Mouse (Mus musculus): Measurements from ENCODE around the gene Irf2bpl.

Gene Irf2bpl

DNA sequence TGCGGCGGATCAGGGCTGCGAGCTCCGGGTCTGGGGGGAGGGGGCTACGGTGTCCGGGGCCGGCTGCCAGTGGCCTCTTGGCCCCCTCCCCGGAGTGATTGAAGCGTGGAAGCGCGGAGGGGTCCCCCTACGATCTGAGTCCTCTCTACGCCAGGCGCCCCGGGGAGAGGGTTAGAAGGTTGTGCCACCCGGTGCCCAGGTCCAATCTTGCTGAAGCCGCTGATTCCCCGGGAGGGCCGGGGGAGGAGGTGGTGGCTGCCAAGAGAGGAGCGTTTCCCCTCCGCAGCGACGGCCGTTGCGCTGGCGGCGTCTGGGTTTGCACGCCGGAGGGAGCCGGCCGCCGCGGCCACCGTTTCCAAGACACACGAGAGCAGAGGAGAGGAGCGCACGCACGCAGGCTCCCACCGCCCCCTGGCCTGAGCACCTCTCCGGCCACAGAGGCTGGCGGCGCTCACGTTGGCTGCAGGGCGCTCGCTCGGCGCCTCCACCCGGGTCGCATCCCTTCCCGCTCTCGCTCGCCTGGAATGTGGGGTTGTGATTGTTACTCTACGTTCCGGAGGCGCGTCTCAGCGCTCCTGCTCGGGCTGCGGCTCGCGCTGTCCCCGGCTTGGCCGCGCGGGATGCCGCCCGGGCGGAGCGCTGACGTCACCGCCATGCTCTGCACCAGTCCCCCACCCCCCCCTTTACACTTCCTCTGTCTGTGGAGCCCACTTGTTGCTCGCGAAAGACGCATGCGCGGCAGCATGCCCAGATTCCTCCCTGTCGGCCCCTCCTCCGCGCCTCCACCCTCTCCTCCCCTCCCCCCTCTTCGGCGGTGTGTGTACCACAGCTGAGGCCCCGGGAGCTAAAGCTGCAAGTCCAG lies at the start of gene Irf2bpl:
Gene Irf2bpl, minus strand, starts transcription at position 602 of the 862 bp plus-strand sequence.
- DNase-seq (ENCODE audit: low spot score) = peak; percentile 94

DNA sequence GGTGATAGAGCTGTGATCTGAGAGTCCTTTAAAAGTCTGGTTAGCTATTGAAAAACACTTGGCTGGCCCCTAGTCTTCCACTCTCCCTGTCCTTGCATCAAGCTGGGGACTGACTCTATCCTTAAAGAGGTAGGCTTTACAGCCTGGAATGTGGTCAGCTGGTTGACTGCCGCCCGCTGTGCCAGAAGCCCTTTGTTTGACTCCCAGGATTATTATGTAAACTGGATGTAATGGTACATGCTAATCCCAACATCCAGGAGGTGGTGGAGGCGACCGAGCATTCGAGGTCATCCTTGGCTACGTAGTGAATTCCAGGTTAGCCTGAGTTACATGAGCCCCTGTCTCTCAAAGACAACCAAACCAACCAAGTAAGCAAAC lies 48.0 kb upstream of the Irf2bpl start:
- no peak for DNase-seq (ENCODE audit: low spot score)

DNA sequence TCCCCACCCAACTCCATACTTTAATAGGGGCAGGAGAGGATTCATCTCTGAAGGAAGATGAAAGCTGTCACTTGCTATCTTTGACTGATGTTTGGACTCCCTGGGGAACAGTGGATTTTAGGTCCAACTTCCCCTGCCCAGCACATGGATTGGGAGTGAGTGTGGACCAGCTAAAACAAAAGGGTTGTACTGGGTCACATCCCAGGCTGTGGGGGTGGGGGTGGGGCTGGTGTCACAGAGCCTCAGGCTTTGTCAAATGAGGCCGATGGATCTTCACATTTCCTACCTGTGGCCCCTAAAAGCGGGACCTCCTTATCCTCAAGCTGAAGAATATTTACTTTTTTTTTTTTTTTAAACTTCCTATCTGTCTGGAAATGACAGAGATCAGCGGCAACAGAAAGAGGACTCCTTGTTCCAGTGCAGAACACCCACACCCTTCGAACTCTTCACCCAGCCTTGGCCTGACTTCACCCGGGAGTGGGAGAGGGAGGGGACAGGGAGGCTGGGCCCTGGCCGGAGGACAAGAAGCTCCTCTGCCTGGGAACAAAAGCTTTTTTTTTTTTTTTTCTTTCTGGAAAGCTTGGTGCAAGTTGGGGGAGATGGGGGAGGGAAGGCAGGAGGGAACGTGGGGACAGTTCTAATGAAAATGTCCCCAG lies 47.4 kb upstream of the Irf2bpl start:
- DNase-seq (ENCODE audit: low spot score) = no peak

DNA sequence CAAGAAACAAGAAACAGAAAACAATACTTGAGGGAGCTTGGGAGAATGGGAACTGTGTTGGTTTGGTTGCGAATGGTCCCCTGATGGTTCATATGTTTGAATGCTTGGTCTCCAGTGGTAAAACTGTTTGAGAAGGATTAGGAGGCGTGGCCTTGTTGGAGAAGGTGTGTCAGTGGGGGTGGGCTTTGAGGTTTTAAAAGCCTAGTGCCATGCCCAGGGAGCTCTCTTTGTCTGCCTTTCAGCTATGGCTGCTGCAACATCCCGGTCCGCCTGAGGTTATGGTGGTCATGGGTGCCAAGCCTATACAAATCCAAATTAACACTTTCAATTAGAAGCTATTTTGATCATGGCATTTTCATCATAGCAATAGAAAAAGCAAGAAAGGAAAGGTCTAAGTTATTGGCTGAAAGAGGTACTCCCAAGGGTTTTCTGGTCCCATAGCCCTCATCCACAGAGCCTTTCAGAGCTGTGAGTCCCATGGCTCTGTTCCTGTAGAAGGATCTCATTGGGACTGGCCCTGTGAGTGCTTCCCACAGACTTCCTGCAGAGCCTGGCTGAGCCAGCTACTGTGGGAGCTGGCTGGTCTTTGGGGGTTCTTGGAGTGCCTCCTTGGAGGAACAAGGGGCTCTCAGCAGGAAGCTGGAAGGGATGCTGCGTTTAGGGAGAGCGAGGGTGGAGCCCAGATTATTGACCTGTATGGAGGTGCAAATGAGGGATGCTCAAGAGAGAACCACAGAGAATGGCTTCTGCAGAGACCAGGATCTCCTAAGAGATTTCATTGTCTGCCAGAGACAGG lies 46.5 kb upstream of the Irf2bpl start:
- DNase-seq (ENCODE audit: low spot score) = no peak

DNA sequence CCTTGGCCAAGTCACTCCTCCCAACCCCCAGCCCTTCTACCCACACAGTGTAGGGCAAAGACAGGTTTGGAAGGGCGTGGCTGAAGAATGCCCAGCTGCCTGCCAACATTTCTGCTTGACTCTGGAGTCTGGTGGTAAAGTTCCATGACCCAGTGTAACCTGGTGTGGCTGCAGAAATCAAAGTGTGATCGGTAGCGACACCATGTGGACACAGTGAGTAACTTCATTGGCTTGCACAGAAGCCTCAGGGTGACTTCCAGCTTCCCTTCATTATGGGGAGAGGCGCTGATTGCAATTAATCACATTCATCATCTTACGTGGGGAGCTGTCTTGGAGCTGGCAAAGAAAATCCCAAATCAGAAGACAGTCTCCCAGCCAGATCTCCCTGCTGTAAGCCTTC lies 39.2 kb upstream of the Irf2bpl start:
- peak; percentile 84 for DNase-seq (ENCODE audit: low spot score)

DNA sequence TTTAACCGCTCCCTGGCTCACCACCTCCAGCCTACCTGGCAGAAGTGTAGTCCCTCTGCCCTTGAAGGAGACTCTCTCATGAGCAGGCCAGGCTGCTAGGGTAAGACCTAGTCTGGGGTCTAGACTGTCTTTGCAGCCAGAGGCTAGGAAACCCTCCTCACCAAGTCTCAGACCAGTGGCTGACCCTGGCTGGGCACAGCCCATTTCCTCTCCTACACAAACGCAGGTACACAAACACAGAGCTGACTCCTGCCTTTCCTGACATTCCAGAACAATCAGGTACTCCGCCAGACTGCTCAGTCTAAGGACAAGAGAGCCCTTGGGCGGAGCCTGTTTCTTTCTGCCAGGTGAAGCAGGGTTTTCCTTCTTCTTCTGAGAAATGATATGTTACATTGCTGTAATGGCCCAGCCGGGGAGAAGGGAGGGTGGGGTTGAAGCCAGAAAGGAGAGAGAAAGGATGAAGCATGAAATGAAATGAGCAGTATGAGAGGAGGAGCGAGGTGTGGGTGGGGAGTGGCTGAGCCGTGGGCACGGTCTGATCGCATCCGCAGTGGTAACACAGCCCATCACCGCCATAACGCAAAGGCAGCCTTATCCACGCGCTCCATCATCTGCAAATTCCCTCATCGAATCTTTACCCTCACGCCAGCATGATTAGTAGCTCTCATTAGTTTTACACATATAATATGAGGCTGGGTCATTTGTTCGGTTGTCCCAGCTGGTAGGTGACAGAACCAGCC lies 34.6 kb upstream of the Irf2bpl start:
- DNase-seq (ENCODE audit: low spot score) = no peak

DNA sequence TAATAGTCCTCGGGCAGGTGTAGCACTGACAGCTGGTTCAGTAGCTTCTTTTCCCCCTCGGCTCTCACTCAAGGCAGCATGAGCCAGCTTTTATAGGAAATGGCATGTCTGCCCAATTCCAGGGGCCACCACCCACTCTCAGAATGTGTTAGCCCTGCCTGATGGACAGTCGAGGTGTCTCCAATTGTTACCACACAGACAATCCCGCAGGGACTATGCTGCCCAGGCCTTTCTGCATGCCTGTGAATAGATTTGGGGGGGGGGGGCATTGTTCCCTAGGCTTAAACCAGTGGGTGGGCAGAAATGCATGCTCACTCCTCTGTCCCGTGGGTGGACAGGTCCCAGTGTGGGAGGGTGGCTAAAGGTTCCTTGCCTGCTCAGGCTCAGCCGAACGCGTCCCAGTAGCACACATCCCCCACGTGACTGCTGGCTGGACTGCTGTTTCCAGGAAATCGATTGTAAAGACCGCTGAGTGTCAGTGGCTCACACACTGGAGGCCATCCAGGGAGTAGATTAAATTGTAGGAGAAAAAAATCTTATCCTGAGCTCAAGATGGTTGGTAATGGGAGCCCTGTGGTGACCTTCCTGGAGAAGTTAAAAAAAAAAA lies 33.9 kb upstream of the Irf2bpl start:
- peak; percentile 76 for DNase-seq (ENCODE audit: low spot score)

DNA sequence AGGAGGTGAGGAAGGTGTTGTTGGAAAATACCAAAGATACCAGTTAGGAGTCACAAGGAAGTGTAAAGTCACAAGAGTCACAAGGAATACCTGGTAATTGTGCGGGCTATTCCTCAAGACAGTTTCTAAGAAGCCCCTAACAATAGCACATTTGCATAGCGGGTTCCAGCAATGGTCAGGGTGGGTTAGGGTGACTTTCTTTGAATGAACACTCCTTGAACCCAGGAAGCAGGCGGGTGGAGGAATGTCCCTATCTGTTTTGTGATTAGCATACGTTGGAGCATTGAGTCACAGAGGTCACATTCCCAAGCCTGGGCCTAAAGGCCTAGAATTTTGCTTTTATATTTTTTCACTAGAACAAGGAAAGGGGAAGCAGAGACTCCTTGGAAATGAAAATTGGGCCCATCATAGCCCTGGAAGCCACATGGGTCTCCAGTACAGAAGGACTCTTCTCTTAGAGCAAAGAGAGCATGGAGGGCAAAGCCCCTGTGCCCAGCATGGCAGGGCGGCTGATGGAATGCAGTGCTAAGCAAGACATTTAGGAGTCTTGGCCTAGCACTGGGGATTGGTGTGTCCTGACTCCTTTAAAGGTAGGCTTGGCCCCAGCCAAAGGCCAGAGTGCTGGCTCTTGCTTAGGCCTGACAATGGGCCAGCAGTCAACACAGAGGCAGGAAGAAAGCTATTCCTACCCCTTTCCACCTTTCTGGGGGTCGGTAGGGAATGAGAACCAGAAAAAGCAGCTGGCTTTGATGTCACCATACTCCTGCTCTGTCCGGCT lies 32.4 kb upstream of the Irf2bpl start:
- DNase-seq (ENCODE audit: low spot score) = no peak

DNA sequence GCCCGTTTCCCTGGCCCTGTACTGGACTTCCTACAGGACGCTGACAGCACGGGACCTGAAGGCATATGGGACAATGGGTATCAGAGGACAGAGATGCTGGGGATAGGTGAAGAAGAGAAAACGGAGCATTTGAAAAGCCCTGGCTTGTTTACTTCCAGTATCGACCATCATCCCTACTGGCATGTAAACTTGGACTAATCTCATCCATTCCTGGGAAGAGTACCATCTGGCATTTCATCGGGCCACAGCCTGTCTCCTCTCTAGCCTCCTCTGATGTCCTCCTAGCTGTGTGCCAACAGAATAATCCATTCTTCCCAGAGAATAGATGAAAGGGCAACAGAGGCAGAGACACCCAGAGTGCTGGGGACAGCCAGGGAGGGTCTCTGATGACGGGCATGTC lies 31.0 kb upstream of the Irf2bpl start:
- no peak for DNase-seq (ENCODE audit: low spot score)

DNA sequence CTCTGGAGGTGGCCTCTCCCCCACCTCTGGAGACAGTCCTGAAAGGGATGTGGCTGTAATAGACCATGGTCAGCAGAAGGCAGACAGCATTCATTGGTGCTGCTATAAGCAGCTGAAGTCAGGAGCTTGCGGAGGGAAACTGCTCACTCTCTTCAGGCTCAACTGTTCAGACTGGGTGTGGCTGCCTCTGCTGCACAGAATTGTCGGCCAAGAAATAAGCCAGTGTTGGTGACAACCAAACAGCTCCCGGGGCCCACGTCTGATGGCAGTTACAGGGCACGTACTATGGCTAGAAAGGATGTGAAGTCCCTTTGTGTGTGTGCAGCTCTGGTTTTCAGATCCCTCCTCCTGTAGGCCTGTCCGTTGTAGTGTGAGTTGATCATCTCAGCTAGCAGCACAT lies 30.2 kb upstream of the Irf2bpl start:
- no peak for DNase-seq (ENCODE audit: low spot score)

DNA sequence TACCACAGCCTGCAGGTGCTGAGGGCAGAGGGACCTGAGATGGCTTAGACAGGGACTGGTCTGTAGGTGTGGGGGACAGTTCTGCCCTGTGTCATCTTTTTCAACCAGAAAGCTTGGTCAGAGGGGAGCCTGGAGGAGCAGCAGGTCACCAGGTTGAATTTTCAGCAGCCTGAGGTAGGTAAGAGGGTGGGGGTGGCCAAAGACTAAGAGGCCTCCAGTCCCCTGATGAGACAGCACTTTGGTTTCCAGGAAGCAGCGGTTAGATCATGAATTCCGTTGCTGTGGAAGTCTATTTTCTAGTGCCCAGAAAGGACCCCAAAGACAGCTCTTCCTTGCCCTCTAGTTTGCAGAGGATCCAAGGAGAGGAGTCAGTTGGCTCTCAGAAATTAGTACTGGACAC lies 29.8 kb upstream of the Irf2bpl start:
- no peak for DNase-seq (ENCODE audit: low spot score)

DNA sequence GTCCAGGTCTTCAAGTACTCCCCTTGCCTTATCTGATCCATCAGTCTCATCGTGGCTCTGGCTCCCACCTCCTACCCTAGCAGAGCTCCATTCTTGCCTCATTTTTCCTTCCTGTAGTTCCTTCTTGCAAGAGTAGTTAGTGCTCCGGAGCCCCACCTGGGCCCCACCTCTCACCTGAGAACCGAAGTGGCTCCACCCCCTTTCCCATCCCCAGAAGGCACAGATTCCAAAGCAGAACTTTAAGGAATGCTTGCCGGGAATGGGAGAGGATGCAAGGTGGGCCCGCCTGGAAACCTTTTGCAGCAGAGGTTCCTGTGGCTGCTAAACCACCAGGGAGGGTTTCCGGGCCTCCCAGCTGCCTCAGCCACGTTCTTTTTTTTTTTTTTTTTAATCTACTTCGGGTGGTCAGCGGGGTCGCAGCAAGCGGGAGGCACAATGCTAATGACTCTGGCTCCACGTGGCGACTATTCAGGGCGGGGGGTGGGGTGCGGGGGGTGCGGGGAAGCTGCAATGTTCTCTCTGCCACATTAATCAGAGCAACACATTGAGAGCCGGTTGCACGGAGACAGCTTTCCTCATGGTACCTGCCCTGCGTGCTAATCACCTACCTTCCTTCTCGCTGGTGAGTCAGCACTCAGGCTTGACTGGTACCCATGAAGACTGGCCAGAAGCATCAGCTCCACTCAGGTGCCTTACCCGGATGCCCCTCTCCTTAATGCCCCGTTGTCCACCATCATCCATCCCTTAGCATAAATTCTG lies 27.9 kb upstream of the Irf2bpl start:
- peak; percentile 10 for DNase-seq (ENCODE audit: low spot score)

DNA sequence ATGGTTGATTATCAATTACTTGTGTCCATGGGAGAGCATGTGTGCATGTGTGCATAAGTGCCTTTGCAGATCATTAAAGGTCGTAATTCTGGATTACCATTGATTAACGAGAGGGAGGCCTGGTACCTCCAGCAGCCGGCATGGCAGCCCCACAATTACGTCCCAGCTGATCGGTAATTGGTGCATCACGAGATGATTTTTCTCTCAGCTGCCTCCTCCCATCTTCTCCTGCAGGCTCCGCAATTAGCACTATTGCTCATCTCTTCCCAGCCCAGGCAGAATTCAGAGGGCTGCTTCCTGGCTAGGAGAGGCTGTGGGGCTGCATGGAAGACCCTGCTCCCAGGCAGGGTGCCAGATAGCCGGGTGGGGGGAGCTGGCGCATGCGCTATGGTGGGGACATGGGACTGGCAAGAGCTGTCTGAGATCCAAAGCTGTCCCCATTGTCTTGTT lies 26.9 kb upstream of the Irf2bpl start:
- peak; percentile 84 for DNase-seq (ENCODE audit: low spot score)

DNA sequence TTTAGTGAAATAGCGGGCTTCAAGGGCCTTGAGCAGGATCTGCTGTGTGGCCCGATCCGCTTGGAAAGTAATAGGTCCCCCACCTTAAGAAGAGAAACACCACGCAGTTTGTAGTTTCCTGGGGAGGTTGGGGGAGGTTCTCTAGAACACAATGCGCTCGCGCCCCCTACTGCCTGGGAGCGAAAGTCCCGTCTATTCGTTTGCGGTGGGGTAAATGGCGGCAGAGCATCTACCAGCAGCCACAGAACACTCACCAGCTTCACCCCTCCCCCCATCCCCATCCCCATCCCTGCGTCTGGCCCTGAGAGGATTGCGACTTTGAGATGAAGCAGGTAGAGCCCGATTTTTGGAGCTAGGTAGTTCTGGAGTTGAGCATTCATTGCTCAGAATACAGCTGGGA lies 21.8 kb upstream of the Irf2bpl start:
- DNase-seq (ENCODE audit: low spot score) = peak; percentile 75

DNA sequence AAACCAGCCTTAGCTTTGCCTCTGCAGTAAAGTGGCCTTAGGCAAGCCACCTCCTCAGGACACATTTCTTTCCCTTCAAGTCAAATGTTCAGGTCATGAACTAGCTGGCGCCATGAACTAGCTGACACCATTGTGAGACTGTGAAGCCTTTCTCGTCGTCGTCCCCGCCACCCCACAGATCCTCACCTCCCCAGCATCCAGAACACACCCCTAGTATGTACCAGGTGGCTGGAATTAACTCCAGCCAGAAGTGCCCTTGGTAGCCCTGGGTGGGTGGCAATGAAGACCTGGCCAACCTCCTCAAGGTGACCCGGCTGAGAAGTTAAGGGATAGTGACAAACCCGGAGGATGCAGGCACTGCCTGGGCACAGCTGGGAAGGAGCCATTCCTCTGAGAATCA lies 21.3 kb upstream of the Irf2bpl start:
- DNase-seq (ENCODE audit: low spot score) = no peak

DNA sequence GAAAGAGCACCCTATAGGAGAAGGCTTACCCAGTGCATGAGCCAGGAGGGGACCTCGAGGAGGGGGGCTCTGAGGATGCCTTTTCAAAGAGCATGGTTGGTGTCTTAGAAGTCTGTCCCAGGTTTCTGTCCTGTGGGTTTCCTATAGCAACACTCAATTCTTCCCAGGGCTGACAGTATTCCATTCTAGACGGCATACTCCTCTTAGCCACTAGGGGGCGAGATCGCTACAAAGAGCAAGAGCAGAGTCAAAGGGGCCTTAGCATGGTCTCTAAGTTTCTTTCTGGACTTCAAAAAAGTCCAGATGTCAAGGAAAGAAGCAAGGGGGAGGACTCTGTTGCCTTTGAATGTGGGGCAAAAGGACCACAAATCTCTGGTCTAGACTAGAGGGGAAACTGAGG lies 20.6 kb upstream of the Irf2bpl start:
- DNase-seq (ENCODE audit: low spot score) = peak; percentile 52

DNA sequence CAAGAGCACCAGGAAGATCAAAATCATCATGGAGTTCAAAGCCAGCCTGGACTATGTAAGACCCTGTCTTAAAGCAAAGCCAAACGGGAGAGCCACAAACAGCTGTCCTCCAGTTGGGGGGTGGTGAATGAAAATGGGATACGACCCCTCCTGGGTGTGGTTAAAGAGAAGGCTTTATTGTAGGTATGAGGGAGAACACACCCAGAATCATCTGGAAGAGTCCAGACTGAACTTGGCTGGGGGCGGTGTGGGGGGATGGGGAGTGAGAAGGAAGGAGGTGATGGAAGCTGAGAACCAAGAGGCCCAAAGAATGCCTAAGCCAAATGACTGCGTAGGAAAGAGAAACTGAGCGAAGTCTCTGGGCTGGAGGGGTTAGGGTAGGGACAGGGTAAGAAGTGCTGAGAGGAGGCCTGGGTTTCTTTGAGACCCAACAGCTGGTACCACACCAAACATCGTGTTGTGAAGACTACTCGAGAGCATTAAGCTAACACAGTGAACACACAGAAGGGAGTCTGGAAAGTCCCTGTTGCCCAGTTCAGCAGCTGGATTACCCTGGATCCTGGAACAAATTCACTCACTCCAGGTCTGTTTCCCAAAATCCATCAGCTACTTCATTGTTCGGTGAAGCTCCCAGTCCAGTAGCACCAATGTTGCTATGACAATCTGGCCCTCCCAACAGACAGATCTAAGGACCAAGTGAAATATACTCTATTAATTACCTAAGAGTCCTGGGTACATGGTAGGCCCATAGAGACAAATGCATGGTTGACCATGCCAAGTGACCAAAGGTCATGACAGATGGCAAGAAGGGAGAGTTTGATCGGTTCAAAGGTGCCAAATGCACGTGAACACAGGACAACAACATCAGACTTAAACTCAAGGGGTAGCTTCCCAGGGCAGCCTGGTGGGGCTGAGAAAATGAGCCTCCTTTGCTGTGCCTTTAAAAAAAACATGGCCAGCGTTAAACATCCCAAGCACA lies 19.5 kb upstream of the Irf2bpl start:
- no peak for DNase-seq (ENCODE audit: low spot score)

DNA sequence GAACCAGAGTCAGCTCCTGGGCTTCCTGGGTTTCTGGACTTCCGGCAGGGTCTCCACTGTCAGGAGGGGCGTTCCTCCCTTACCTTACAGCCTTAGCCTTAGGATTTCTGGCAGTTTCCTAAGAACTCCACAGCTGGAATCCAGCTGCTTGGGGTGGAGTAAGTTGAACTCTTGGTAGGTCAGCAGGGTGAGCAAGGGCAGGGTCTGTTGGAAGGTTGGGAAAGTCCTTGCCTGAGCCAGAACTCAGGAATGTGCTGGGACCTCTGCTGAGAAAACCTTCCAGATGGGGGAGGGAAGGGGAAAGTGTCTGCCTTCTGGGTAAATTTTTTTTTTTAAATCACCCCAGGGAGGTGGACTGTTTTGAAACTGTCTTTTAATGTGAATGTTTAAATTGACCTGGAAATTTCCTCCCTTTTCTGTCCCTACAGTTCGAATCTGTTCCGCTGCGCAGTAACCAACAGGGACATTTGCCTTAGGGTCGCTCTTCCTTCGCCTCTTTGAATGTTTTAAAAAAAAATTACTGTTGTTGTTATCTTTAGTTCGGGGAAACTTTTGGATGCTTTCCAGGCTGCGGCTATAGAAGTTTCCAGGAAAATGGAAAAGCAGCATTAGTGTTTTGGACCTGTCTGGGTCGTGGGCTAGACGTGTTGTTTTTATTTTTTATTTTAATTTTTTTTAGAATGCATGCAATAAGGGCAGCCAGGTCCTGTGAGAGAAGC lies 15.0 kb upstream of the Irf2bpl start:
- no peak for DNase-seq (ENCODE audit: low spot score)

All from MN1 (cell line).